18 mouse cellular contexts compared by ENCODE assay signal in genomic region chr11:44562389-44563135, GRCm38 (mm10). TPM values are rescaled to one million over a fixed set of nuclear protein-coding genes. Genes with fewer than 3 reads are reported as not detected.
DNase-seq lines count a peak whose midpoint lies in the region; ATAC-seq lines count a peak whose summit lies in the region.
"Had no signal": no experiment of that assay in that cellular context is flagged by ENCODE, and none has a peak within 500 bp of the region (broad histone marks: within the 10 kb centered on the region; RNA-seq: fewer than 3 reads in every experiment).

No protein-coding gene starts in this region.

- no peak for DNase-seq in frontal cortex, postnatal 10 days (ENCODE audit: low spot score in 2 of 2)
- DNase-seq in left cerebral cortex, postnatal 14 days (ENCODE audit: low spot score in 2 of 2) = peak; percentile 38 to 39
- no peak for DNase-seq in left cerebral cortex, postnatal 36 days (ENCODE audit: low spot score in 2 of 2)
- DNase-seq in right cerebral cortex, adult 18-20 months = peak; percentile 46
- DNase-seq in right cerebral cortex, postnatal 36 days (ENCODE audit: low spot score in 2 of 2) = no peak
- DNase-seq in MN1 (ENCODE audit: low spot score) = no peak
- DNase-seq: adrenal gland, postnatal 14 days; cerebellum, adult 8-10 months; cerebellum, postnatal 36 days; embryo, embryonic 11 days; gastrocnemius, postnatal 14 days; heart, adult 18-20 months; kidney, adult 8-10 months; kidney, postnatal 10 days; lung, adult 2 months; thymus, postnatal 25 days had no signal

- peak; percentile 60 for ATAC-seq in frontal cortex, adult (ENCODE audit: low TSS enrichment)
- ATAC-seq: forebrain, embryonic 13.5 days had no signal

- intact Hi-C loops in left cerebral cortex, postnatal 14 days (cut with DNase I) = no loop called here
- intact Hi-C loops in left cerebral cortex, postnatal 36 days (cut with DNase I) = no loop called here

RNA-seq across cellular contexts. Expression of gene Rnf145, which starts 43.8 kb away (rescaled TPM):
- total RNA-seq in left cerebral cortex, postnatal 14 days (2021) = 100 to 1,000 TPM; 106 to 109 TPM
- 100 to 1,000 TPM; 104 to 107 TPM for total RNA-seq in left cerebral cortex, postnatal 36 days (2021)

RNA-seq across cellular contexts. Expression of gene Ebf1, which starts 54.6 kb away (rescaled TPM):
- total RNA-seq in left cerebral cortex, postnatal 14 days (2021) = 1 to 10 TPM; 4.2 to 4.6 TPM
- total RNA-seq in left cerebral cortex, postnatal 36 days (2021) = 1 to 10 TPM; 2.9 to 6.1 TPM

Comparison
In these comparisons a context has a peak if more than half of its experiments do, and no peak if none do; other contexts are left out.
1. DNase-seq: peak in left cerebral cortex, postnatal 14 days (2 of 2) and right cerebral cortex, adult 18-20 months (single experiment); none in frontal cortex, postnatal 10 days (0 of 2), left cerebral cortex, postnatal 36 days (0 of 2), right cerebral cortex, postnatal 36 days (0 of 2) and MN1 (single experiment).